Mouse (Mus musculus): ENCODE results near the gene Cpm.
A peak's percentile ranks its signal among the peaks of the same experiment; 100 is the strongest.

The Cpm gene

DNA sequence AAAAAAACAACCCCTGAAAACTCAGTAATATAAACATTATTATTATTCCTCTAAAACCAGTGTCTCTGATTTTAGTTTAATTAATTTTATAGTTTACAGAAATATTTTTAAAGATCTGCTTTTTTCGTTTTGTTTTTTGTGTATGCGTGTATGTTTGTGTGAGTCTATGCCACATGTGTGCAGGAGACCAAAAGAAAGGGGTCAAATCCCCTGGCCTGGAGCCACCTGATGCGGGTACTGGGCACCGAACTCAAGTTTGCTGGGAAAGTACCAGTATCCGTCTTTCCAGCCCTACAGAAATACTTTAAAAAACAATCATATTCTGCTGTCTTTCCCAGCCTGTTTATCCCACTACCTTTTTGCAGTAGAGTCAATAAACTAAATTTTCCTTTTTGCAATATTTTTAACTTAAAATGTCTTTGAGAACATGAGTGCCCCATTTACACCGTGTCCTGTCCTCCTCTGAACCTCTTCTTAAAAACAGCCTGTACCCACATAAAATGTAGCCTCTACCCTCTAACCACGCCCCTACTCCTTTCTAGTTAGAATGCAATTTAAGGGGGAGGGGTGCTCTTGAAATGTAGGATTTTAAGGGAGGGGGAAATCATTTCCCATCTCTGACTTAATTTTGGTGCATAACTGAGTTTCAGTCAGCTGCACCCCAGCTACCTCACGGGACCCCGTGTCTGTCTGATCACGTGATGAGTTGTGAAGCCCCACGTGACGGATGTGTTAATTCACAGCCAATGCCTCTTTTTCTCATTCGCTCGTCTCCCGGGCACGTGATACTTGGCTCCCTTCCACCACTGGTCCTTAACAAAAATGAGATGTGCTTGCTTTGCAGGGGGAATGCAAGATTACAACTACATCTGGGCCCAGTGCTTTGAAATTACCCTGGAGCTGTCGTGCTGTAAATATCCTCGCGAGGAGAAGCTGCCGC is 46.1 kb downstream of the Cpm start:
- peak; percentile 94 to 97 for DNase-seq (ENCODE audit: low spot score in 2 of 2)

DNA sequence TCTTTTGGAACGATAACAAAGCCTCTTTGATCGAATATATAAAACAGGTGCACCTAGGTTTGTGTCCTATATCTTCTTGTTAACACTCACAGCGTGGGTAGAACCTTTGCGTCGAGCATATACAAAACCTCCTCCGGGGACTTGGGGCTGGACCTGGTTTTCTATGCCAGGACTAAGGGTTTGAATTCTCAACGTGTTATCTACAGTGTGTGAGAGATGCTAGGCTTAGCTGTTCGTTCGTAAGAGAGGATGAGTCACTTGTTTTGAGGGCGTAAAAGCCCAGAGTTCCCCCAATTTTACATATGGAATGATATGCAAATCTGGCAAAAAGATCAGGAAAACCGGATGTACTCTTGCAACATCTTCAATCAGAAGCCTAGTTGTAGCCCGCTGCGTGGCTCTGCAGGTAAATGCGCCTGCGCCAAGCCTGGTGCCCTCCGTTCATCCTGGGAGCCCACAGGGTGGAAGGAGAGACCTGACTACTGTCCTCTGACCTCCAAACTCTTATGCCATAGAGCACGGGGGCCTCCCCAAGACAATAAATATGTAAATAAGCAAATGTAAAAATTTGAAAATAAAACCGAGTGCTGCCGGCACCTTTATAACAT is 46.8 kb downstream of the Cpm start:
- peak; percentile 65 to 68 for DNase-seq (ENCODE audit: low spot score in 2 of 2)

DNA sequence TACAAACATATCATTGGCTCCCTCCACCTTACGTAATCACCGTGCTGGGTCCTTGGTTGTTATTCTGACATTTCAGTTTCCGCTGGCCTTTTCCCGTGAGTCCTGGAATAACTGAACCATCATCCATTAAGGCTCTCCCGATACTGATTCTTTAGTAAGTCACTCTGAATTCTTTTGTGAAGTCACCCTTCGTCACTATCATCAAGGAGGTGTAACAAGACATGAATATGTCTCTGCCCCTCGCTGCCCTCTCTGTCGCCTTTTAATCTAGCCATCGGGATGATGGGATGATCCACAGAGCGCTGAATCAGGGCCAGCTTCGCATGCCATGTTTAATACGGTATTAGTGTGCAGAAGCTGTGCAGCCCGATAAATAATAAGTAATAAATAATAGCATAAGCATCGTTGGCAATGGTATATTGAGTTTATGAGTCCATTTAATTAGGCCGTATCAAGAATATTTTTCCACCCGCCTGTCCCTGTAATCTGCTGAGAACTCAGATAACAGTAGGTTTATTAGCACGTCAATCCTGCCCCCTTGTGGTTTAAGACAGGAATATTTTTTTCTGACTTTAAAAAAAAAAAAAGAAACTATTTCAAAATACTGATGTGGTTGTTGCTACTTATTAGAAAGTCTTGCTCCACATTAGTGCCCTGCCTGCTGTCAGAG is 47.5 kb downstream of the Cpm start:
- DNase-seq (ENCODE audit: low spot score in 2 of 2): peak; percentile 43 to 50

DNA sequence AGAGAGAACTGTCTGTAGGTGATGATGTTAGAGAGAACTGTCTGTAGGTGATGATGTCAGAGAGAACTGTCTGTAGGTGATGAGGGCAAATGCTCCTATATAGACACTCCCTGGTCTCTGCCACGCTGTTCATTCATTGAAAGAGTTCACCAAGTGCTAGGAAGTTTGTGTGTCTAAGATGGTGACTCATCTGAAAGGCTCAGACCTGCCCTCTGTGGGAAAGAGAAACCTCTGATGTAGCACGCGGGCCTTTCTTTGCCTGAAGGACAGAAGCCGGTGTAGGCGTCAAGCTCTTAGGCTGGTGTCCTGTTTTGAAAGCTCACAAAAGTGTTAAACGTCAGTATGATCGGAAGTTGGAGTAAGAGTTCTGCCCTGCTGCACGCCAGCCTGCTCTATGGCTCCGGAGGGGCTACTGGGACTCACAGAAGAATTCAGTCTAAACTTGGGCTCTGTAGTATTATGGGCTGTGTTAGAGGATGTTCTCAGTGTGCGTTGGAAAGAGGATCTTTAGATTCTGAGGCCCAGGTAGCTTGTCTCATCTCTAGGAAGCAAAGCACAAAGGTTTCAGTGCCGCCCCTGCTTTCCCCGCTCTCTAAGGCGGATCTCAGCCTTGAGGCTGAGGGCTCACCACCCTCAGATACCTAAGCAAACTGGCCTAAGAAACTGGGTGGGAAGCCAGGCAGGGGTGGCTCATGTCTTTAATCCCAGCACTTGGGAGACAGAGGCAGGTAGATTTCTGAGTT is 48.4 kb downstream of the Cpm start:
- DNase-seq (ENCODE audit: low spot score in 2 of 2): no peak

DNA sequence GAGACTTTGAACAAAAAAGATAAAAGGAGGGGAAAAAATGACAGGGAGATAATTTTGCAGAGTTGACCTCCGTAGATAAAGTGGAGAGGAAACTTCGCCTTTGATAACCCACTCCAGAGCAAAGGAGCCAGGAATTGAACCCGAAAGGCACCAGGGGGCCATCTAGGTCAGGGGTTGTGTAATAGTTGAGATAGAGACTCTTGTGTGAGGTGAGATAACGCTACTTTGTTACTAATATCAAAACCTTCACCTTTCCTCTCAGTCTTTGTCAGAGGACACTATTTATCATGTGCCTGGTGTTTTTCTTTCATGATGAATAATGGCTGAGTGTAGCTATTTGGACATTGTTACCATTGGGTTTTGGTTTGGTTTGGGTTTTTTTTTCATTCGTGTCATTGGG is 49.1 kb downstream of the Cpm start:
- no peak for DNase-seq (ENCODE audit: low spot score in 2 of 2)

DNA sequence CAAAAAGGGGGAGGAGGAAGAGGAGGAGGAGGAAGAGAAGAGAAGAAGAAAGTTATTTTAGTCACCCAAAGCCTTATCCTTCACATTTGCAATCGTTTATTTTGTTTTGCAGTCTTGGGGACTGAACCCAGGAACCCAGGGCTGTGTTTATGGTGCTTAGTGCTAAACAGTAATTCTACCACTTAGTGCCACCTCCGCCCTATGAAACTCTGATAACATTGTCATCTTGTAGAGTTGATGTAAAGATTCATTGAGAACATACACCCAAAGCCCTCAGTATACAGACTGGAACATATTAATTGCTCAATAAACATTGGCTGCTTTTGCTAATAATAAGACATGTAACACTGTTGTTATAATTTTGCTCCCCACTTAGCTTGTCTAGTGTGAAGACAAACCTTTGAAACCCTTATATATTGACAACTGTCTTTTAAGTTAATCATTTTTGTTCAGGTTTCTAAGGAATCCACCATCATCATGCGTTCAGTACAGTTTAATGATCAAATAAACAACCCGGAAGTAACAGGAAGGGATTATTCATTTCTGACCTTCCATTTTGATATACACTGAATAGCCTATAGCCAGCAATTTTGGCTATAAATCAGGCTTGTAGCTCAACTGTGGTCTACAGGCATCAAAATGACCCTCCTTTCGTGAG is 49.9 kb downstream of the Cpm start:
- no peak for DNase-seq (ENCODE audit: low spot score in 2 of 2)

- no peak for DNase-seq (ENCODE audit: low spot score in 2 of 2)
These were observed 50.7 kb downstream of the Cpm start for GRCm38 (mm10) chr10:117679963-117680473.

DNA sequence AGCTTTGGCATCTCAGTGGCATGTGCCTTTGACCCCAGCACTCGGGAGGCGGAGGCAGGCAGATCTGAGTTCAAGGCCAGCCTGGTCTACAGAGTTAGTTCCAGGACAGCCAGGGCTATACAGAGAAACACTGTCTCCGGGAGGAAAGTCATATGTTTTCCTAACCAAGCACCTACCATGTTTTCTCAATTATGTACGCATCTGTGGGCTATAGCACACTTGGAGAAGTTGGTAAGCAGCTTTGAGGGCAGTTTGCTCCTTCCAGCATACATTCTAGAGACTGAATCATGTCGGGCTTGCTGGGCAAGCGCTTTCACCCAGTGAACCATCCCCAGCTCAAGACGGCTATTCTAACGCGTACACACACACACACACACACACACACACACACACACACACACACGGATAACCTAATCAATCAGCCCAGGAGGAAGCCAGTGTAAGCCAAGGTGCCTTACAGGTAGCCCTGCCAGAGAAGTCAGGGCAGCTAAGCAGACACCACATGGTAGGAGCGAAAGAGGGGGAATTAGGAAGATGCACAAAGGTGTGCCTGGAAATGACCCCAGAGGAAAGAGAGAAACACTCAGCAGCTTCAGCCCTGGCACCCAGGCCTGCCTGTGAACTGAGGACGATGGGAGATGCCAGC is 51.7 kb downstream of the Cpm start:
- no peak for DNase-seq (ENCODE audit: low spot score in 2 of 2)

DNA sequence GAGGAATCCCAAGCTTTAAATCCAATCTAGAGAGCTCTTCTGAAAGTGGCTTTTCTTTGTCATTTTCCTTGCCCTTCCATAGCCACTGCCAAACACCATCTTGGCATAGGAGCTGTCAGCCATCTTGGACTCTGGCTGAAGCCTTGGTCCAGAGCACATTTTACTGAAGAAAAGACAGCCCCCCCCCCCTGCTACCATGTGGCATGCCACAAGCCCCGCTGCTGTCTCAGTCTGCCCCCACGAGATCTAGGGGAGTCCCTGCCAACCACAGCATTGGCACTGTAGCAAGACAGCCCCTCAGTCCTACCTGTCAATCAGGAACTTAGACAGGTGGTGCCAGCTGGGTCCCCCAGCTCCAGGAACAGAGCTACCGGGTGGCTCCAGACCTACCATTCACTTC is 52.2 kb downstream of the Cpm start:
- no peak for DNase-seq (ENCODE audit: low spot score in 2 of 2)

DNA sequence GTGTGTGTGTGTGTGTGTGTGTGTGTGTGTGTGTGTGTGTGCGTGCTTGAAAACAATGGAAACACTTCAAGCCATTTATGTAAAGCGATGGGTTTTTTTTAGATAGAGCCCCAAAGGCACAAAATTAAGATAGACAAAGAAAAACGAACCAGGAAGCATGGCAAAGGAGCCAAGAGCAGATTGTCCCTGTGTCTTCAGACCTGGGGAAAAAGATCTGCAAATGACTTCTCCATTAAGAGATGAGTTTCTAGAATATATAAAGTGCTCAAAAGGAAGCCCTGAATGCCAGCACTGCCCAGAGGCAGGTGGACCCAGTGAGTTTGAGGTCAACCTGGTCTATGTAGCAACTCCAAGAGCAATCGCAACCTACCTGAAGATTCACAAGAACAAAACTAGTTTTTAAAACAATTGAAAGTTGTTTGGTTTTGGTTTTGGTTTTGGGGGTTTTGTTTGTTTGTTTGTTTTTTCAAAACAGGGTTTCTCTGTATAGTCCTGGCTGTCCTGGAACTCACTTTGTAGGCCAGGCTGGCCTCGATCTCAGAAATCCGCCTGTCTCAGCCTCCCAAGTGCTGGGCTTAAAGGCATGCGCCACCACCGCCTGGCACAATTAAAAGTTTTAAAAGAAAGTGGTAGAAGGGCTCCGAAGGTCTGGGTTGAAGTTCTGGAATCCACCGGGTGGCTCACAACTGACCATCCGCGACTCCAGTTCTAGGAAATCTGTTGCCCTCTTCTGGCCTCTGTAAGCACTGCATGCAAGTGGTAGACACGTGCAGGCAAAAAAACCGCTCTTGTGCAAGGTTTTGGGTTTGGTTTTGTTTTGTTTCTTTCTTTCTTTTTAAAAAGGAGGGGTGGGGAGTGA is 52.9 kb downstream of the Cpm start:
- DNase-seq (ENCODE audit: low spot score in 2 of 2): peak in 1 of 2 experiments; percentile 56

DNA sequence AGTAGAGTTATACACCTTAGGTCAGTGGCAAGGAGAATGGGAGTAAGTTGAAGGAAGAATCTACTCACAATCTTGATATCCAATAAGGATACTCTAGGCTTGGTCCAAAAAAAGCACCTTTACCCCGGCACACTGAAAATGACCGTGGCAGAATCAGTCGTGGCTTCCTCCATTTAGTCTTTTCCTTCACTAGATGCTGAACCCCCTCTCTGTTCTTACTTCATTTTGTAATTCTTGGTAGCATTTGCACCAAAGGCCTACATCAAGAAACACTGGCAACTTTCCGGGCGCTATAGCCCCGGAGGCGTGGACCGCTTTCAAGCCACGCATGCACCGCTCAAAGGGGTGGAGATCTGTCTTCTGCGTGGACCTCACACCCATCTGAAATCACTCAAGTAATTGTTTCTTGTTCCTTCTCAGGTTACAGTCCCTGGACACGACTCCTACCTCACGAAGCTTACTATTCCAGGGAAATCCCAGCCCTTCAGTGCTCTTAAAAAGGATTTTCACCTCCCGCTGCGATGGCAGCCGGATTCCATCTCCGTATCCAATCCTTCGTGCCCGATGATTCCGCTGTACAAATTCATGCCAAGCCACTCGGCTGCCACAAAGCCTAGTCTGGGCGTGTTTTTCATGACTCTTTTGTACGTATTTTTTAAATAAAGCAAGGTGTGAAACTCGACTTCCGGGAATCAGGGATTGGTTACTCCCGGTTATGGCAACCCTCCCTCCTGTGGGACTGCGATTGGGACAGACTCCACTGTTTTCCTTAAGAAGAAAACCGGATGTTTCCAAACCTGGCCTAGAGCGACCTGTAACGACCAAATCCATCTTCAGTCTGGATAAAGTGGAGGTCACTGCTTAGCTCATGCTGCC is 53.8 kb downstream of the Cpm start:
- DNase-seq (ENCODE audit: low spot score in 2 of 2): no peak

DNA sequence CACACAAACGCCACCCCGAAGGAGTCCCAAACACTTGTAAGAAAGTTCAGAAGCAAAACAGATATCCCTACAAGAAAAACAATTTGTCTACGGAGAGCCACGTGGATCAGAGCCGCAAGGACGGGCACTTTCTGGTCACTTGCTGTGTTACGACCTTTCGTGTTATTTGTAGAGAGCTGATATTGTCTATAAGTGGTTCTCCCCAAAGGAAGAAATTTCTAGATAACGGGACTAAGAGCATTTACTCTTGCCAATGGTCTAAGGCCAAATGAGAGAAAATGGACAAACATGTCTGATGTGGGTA is 54.4 kb downstream of the Cpm start:
- DNase-seq (ENCODE audit: low spot score in 2 of 2): no peak

DNA sequence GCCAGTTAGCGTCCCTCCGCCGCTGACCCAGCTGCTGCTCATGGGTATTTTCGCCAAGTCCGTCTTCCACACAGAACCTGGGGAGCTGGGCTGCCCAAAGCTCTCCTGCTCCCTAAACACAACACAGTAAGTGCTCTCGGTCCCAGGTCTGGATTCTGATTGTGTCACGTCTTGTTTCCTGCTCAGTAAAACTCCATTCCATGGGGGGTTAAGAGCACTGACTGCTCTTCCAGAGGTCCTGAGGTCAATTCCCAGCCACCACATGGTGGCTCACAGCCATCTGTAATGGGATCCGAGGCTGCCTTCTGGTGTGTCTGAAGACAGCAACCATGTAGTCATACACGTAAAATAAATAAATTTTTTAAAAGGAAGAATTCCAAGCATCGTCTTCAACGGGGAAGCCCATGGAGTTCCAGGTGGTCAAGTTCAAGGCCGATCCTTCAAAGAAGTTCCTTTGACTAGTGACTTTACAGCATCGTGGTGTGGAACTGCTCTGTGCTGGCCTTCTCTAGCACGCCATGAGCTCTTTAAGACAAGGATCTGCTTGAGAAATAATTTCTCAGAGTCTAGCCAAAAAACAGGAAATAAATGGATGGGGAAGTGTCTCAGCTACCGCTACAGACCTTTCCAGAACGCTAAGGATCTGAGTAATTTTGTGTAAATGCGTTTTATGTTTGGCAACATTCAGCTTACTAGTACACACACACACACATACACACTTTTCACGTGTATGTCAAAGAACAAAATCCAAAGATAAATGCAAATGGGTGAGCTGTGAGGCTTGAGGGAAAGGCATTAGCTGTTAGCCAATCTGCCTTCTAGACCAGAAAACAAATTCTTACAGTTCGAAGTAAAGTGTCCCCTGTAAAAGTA is 55.2 kb downstream of the Cpm start:
- no peak for DNase-seq (ENCODE audit: low spot score in 2 of 2)

DNA sequence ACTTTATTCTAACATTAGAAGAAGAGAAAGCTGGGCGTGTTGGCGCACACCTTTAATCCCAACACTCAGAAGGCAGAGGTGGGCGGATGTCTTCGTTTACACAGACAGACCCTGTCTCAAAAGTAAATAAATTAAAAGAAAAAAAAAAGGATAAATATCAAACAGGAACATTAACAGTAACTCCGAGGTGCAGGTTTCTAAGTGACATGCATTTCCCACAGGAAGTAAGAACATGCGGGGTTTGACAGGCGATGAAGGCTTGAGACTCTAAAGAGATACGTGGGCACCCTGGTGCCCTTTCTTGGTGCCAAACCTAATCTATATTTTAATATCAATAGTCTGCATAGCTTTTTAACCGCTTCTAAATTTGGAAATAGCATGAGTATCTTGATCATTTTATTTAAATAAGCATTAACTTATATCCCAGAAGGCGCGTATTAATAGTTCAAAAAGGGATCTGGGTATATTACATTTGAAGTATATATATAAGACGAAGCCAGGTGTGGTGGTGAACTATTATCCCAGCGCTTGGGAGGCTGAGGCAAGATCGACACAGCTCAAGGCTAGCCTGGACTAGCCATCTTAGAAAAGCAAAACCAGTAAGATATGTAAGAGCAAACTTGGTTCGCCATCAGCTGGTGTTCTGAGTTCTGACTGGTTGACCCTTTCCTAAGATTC is 56.0 kb downstream of the Cpm start:
- no peak for DNase-seq (ENCODE audit: low spot score in 2 of 2)

- DNase-seq (ENCODE audit: low spot score in 2 of 2): no peak
These were observed 56.7 kb downstream of the Cpm start for GRCm38 (mm10) chr10:117685849-117686591.

- DNase-seq (ENCODE audit: low spot score in 2 of 2): no peak
These were observed 57.7 kb downstream of the Cpm start for GRCm38 (mm10) chr10:117687018-117687417.

- no peak for DNase-seq (ENCODE audit: low spot score in 2 of 2)
These were observed 58.3 kb downstream of the Cpm start for GRCm38 (mm10) chr10:117687577-117687976.

Data from right cerebral cortex, postnatal 10 days (tissue).